Mouse (Mus musculus) heart, postnatal 0 days (tissue): ENCODE measurements around the gene Aqp5. TPM values are rescaled to one million over a fixed set of nuclear protein-coding genes. Genes with fewer than 3 reads are reported as not detected.

Source experiments
- ATAC-seq: fragments of 200-750 bp; cut with Nextera tagmentation; 2 replicates; pipeline ENCODE4 v1.8.0; 2017; ENCODE audit warnings: low read depth, moderate number of reproducible peaks, moderate library complexity; ENCODE audit not compliant: insufficient read depth
- DNase-seq: peaks from one replicate; pipeline ENCODE4 v3.0.0-alpha.2; 2016; ENCODE audit warnings: low spot score
- H3K27ac ChIP-seq: fragments of 300-500 bp; sonication (generic); 2 replicates; pipeline ENCODE4 v1.5.1; 2014; ENCODE audit warnings: low read depth, mild to moderate bottlenecking
- H3K27me3 ChIP-seq: fragments of 300-500 bp; sonication (generic); 2 replicates; pipeline ENCODE4 v1.6.1; 2014; ENCODE audit warnings: low read length, mixed read lengths; ENCODE audit not compliant: control insufficient read depth, insufficient read depth
- H3K36me3 ChIP-seq: fragments of 300-500 bp; sonication (generic); replicated peaks from 2 replicates; pipeline ENCODE4 v1.6.1; 2014; ENCODE audit warnings: low read length, mixed read lengths; ENCODE audit not compliant: control insufficient read depth, insufficient read depth
- H3K4me1 ChIP-seq: fragments of 300-500 bp; sonication (generic); 2 replicates; pipeline ENCODE4 v1.6.1; 2014; ENCODE audit warnings: antibody characterized with exemption; ENCODE audit not compliant: control insufficient read depth, insufficient read depth
- H3K4me2 ChIP-seq: fragments of 300-500 bp; sonication (generic); 2 replicates; pipeline ENCODE4 v1.6.1; 2014; ENCODE audit warnings: low read depth, mild to moderate bottlenecking, low read length, moderate library complexity
- H3K4me3 ChIP-seq: fragments of 300-500 bp; sonication (generic); 2 replicates; pipeline ENCODE4 v1.5.1; 2014; ENCODE audit warnings: low read depth, low read length
- H3K9ac ChIP-seq: fragments of 300-500 bp; sonication (generic); replicated peaks from 2 replicates; pipeline ENCODE4 v1.6.1; 2014; ENCODE audit warnings: low read depth, low read length, mixed read lengths
- H3K9me3 ChIP-seq: fragments of 300-500 bp; sonication (generic); replicated peaks from 2 replicates; pipeline ENCODE4 v1.6.1; 2016; ENCODE audit warnings: low read length; ENCODE audit not compliant: control insufficient read depth
- CTCF ChIP-seq: IDR thresholded peaks from 2 replicates; pipeline ENCODE4 v1.5.1; 2016; ENCODE audit warnings: antibody characterized with exemption, control low read depth, low read depth
- EP300 ChIP-seq: IDR thresholded peaks from 2 replicates; pipeline ENCODE4 v1.6.1; 2016; ENCODE audit warnings: antibody characterized with exemption, low read depth
- WGBS: fragments of 180-500 bp; shearing (Covaris S2); extraction: QIAGEN DNeasy Blood & Tissue Kit; methylation state at CpG from one replicate; pipeline ENCODE4 v1.1.7; 2014; 5-methylcytosine and 5-hydroxymethylcytosine counted together
- polyA plus RNA-seq: library from polyadenylated mRNA; unstranded; fragments of >200 nt; fragmentation: Nextera tagmentation; extraction: Ambion mirVana; gene quantifications from 2 replicates; pipeline ENCODE4 v1.2.1, GENCODE M21; 2015
- total RNA-seq: library from RNA; depleted of rRNA; stranded (reverse); fragments of >200 nt; gene quantifications from 2 replicates; pipeline ENCODE4 v1.2.3, GENCODE M21; 2014; ENCODE audit warnings: low replicate concordance

Aqp5 gene
- total and polyA plus RNA-seq, 2 experiments from 2014 or later: 0.25 TPM; not detected in 1

- Histone ChIP-seq H3K4me2 (no peak overlapping the region), H3K27ac (no peak overlapping the region), H3K27me3 (peaks cover 74% of the 10 kb centered on the region), H3K9ac (no peak overlapping the region), H3K4me3 (no peak overlapping the region), H3K4me1 (no peaks in the 10 kb centered on the region), H3K9me3 (no peaks in the 10 kb centered on the region), H3K36me3 (no peaks in the 10 kb centered on the region)
- DNase-seq (no peak), ATAC-seq (no peak)
- TF ChIP-seq EP300 (no peak), CTCF (no peak)
- WGBS: 59% methylated on average over 8 of the region's 8 CpGs
Observed at GRCm38 (mm10) chr15:99597596-99597995, 7.0 kb downstream of the Aqp5 start.

GRCm38 (mm10) chr15:99599245-99600070, 8.9 kb downstream of the Aqp5 start:
- WGBS: 45% methylated on average over 17 of the region's 17 CpGs
- Histone ChIP-seq H3K4me1 (no peaks in the 10 kb centered on the region), H3K27ac (no peak overlapping the region), H3K36me3 (no peaks in the 10 kb centered on the region), H3K27me3 (peaks cover 57% of the 10 kb centered on the region), H3K4me3 (no peak overlapping the region), H3K4me2 (no peak overlapping the region), H3K9me3 (no peaks in the 10 kb centered on the region), H3K9ac (no peak overlapping the region)
- ATAC-seq (no peak), DNase-seq (no peak)
- no peak for TF ChIP-seq CTCF

- Histone ChIP-seq H3K4me3 (no peak within 1 kb of the TSS), H3K27me3 (peaks cover 41% of the 10 kb centered on the region), H3K9ac (no peak within 1 kb of the TSS), H3K36me3 (no peaks in the 10 kb centered on the region), H3K4me1 (no peaks in the 10 kb centered on the region), H3K4me2 (no peak within 1 kb of the TSS), H3K9me3 (no peaks in the 10 kb centered on the region), H3K27ac (no peak within 1 kb of the TSS)
- no peak for DNase-seq
- 63% methylated on average over 22 of the region's 22 CpGs for WGBS
- no peak for ATAC-seq
- TF ChIP-seq EP300 (no peak), CTCF (no peak)
Observed at GRCm38 (mm10) chr15:99600986-99601822, 10.6 kb downstream of the Aqp5 start, which contains the start of gene Aqp6. TSS of gene Aqp6 (plus strand) at chr15:99601400.

GRCm38 (mm10) chr15:99601823-99602120, 11.2 kb downstream of the Aqp5 start:
- peaks cover 38% of the 10 kb centered on the region for H3K27me3 ChIP-seq
- WGBS: 20% methylated on average over 4 of the region's 5 CpGs

GRCm38 (mm10) chr15:99602206-99602820, 11.7 kb downstream of the Aqp5 start:
- Histone ChIP-seq H3K4me2 (no peak overlapping the region), H3K27ac (no peak overlapping the region), H3K4me3 (no peak overlapping the region), H3K27me3 (peaks cover 35% of the 10 kb centered on the region), H3K9ac (no peak overlapping the region), H3K36me3 (no peaks in the 10 kb centered on the region), H3K4me1 (no peaks in the 10 kb centered on the region), H3K9me3 (no peaks in the 10 kb centered on the region)
- TF ChIP-seq CTCF (no peak), EP300 (no peak)
- 76% methylated on average over 17 of the region's 17 CpGs for WGBS
- DNase-seq (no peak), ATAC-seq (no peak)

More at GRCm38 (mm10) chr15:99601823-99602120, 11.2 kb downstream of the Aqp5 start:
- Histone ChIP-seq H3K4me3 (no peak overlapping the region), H3K9ac (no peak overlapping the region), H3K36me3 (no peaks in the 10 kb centered on the region), H3K9me3 (no peaks in the 10 kb centered on the region), H3K4me1 (no peaks in the 10 kb centered on the region), H3K4me2 (no peak overlapping the region), H3K27ac (no peak overlapping the region)
- DNase-seq: no peak
- no peak for TF ChIP-seq EP300
- no peak for TF ChIP-seq CTCF
- no peak for ATAC-seq
